Mouse (Mus musculus) bone marrow, adult 2 months (tissue): ENCODE results near the gene Atp5f1.

Experiments
- CTCF ChIP-seq: fragments of 200-500 bp; IDR thresholded peaks from 2 replicates; pipeline ENCODE4 v1.5.1; 2011; ENCODE audit warnings: low read length, control low read depth; ENCODE audit not compliant: control insufficient read depth, insufficient read depth
- POLR2A ChIP-seq: fragments of 200-500 bp; IDR thresholded peaks from 2 replicates; pipeline ENCODE4 v1.6.1; 2011; ENCODE audit warnings: low read depth, mild to moderate bottlenecking, control low read depth, low read length, borderline replicate concordance; ENCODE audit not compliant: control insufficient read depth

- no peak for TF ChIP-seq CTCF
- TF ChIP-seq POLR2A, result no peak
Measured at GRCm38 (mm10) chr3:105904721-105905120, 55.2 kb downstream of the Atp5f1 start.
